Mouse (Mus musculus): ENCODE measurements around the gene Zdhhc24. TPM values are rescaled to one million over a fixed set of nuclear protein-coding genes. Genes with fewer than 3 reads are reported as not detected.

Gene Zdhhc24
- polyA plus RNA-seq (2015; fragmentation: Nextera tagmentation; extraction: Ambion mirVana) = 22.5 and 23.4 TPM in 2 replicates

- Histone ChIP-seq H3K36me3 (ENCODE audit: control insufficient read depth, insufficient read depth, low read length) (no peaks in the 10 kb centered on the region), H3K9ac (ENCODE audit: low read depth, low read length) (peak within 1 kb of the TSS; percentile 95), H3K27me3 (replicated peaks; ENCODE audit: control insufficient read depth, insufficient read depth, low read length) (no peaks in the 10 kb centered on the region; the same call in 1 of the 2 replicates), H3K9me3 (ENCODE audit: control insufficient read depth, low read length) (no peaks in the 10 kb centered on the region), H3K4me3 (ENCODE audit: low read length) (peak within 1 kb of the TSS; percentile 96), H3K4me2 (ENCODE audit: low read length) (peak within 1 kb of the TSS; percentile 88), H3K27ac (ENCODE audit: low read depth, low read length) (peak within 1 kb of the TSS; percentile 77), H3K4me1 (ENCODE audit: control insufficient read depth, insufficient read depth, low read depth, low read length) (peaks cover 15% of the 10 kb centered on the region)
- ATAC-seq = peak; percentile 98
- 1% methylated on average over 47 of the region's 52 CpGs for WGBS
Observed at GRCm38 (mm10) chr19:4878405-4879323, at the start of gene Zdhhc24. Zdhhc24 (plus strand) TSS chr19:4878668.

- peak; percentile 48; the same call in 1 of the 2 replicates for ATAC-seq
- 62% methylated on average over 7 of the region's 7 CpGs for WGBS
- H3K9me3 ChIP-seq (ENCODE audit: control insufficient read depth, low read length) = no peaks in the 10 kb centered on the region
- no peak overlapping the region for H3K27ac ChIP-seq (ENCODE audit: low read depth, low read length)
- H3K4me1 ChIP-seq (ENCODE audit: control insufficient read depth, insufficient read depth, low read depth, low read length) = no peaks in the 10 kb centered on the region
- no peak overlapping the region for H3K9ac ChIP-seq (ENCODE audit: low read depth, low read length)
- no peaks in the 10 kb centered on the region for H3K27me3 ChIP-seq (replicated peaks; ENCODE audit: control insufficient read depth, insufficient read depth, low read length)
- H3K4me3 ChIP-seq (ENCODE audit: low read length) = no peak overlapping the region
- no peak overlapping the region for H3K4me2 ChIP-seq (ENCODE audit: low read length)
- 0 out of 2 replicates have a peak, but pooled peaks cover 3% of the 10 kb centered on the region for H3K36me3 ChIP-seq (ENCODE audit: control insufficient read depth, insufficient read depth, low read length)
Observed at GRCm38 (mm10) chr19:4829156-4829555, 49.3 kb upstream of the Zdhhc24 start.

- H3K27me3 ChIP-seq (replicated peaks; ENCODE audit: control insufficient read depth, insufficient read depth, low read length) = no peaks in the 10 kb centered on the region
- H3K9ac ChIP-seq (ENCODE audit: low read depth, low read length) = no peak overlapping the region
- H3K4me2 ChIP-seq (ENCODE audit: low read length) = no peak overlapping the region
- H3K36me3 ChIP-seq (ENCODE audit: control insufficient read depth, insufficient read depth, low read length) = 0 out of 2 replicates have a peak, but pooled peaks cover 3% of the 10 kb centered on the region
- H3K27ac ChIP-seq (ENCODE audit: low read depth, low read length) = no peak overlapping the region
- H3K9me3 ChIP-seq (ENCODE audit: control insufficient read depth, low read length) = no peaks in the 10 kb centered on the region
- peaks cover 9% of the 10 kb centered on the region for H3K4me1 ChIP-seq (ENCODE audit: control insufficient read depth, insufficient read depth, low read depth, low read length)
- ATAC-seq = no peak
- WGBS = 92% methylated on average over 8 of the region's 8 CpGs
- no peak overlapping the region for H3K4me3 ChIP-seq (ENCODE audit: low read length)
Observed at GRCm38 (mm10) chr19:4833977-4834376, 44.5 kb upstream of the Zdhhc24 start.

GRCm38 (mm10) chr19:4836096-4836495 lies 42.4 kb upstream of the Zdhhc24 start:
- H3K9me3 ChIP-seq (ENCODE audit: control insufficient read depth, low read length) = no peaks in the 10 kb centered on the region
- H3K9ac ChIP-seq (ENCODE audit: low read depth, low read length) = no peak overlapping the region
- H3K4me2 ChIP-seq (ENCODE audit: low read length) = no peak overlapping the region
- 0 out of 2 replicates have a peak, but pooled peaks cover 3% of the 10 kb centered on the region for H3K36me3 ChIP-seq (ENCODE audit: control insufficient read depth, insufficient read depth, low read length)
- H3K27me3 ChIP-seq (replicated peaks; ENCODE audit: control insufficient read depth, insufficient read depth, low read length) = peaks cover 8% of the 10 kb centered on the region
- WGBS = 73% methylated on average over 2 of the region's 2 CpGs
- peaks cover 14% of the 10 kb centered on the region for H3K4me1 ChIP-seq (ENCODE audit: control insufficient read depth, insufficient read depth, low read depth, low read length)
- ATAC-seq = no peak
- H3K4me3 ChIP-seq (ENCODE audit: low read length) = no peak overlapping the region
- H3K27ac ChIP-seq (ENCODE audit: low read depth, low read length) = no peak overlapping the region

DNA sequence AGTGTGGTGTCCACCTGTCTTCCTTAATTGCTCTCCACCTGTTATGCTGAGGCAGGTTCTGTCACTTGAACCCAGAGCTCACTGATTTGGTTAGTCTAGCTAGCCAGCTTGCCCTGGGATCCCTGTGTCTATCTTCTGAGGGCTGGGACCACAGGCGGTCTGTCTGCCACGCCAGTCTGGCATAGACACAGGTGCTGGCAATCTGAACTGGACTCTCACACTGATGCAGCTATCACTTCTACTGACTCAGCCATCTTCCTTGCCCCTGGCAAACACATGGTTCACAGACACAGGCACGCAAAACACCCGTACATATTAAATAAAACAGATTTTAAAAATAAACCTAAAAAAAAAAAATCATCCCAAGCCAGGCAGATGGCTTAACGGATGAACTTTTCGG lies 41.4 kb upstream of the Zdhhc24 start:
- Histone ChIP-seq H3K9me3 (ENCODE audit: control insufficient read depth, low read length) (no peaks in the 10 kb centered on the region), H3K9ac (ENCODE audit: low read depth, low read length) (no peak overlapping the region), H3K4me2 (ENCODE audit: low read length) (no peak overlapping the region), H3K27me3 (replicated peaks; ENCODE audit: control insufficient read depth, insufficient read depth, low read length) (peaks cover 17% of the 10 kb centered on the region), H3K4me1 (ENCODE audit: control insufficient read depth, insufficient read depth, low read depth, low read length) (peaks cover 14% of the 10 kb centered on the region), H3K36me3 (ENCODE audit: control insufficient read depth, insufficient read depth, low read length) (0 out of 2 replicates have a peak, but pooled peaks cover 3% of the 10 kb centered on the region), H3K27ac (ENCODE audit: low read depth, low read length) (no peak overlapping the region), H3K4me3 (ENCODE audit: low read length) (no peak overlapping the region)
- 95% methylated on average over 6 of the region's 6 CpGs for WGBS
- ATAC-seq = no peak

GRCm38 (mm10) chr19:4838526-4839140 lies 39.8 kb upstream of the Zdhhc24 start:
- Histone ChIP-seq H3K27ac (ENCODE audit: low read depth, low read length) (0 out of 2 replicates have a peak overlapping the region, but pooled peaks have one; percentile 24), H3K9ac (ENCODE audit: low read depth, low read length) (peak overlapping the region; percentile 68), H3K4me1 (ENCODE audit: control insufficient read depth, insufficient read depth, low read depth, low read length) (peaks cover 14% of the 10 kb centered on the region), H3K4me3 (ENCODE audit: low read length) (peak overlapping the region; percentile 69), H3K9me3 (ENCODE audit: control insufficient read depth, low read length) (no peaks in the 10 kb centered on the region), H3K36me3 (ENCODE audit: control insufficient read depth, insufficient read depth, low read length) (no peaks in the 10 kb centered on the region), H3K27me3 (replicated peaks; ENCODE audit: control insufficient read depth, insufficient read depth, low read length) (peaks cover 19% of the 10 kb centered on the region), H3K4me2 (ENCODE audit: low read length) (peak overlapping the region; percentile 99)
- WGBS = 35% methylated on average over 10 of the region's 10 CpGs
- ATAC-seq = no peak; the same call in 1 of the 2 replicates

- H3K9ac ChIP-seq (ENCODE audit: low read depth, low read length) = peak within 1 kb of the TSS; percentile 68
- peaks cover 14% of the 10 kb centered on the region for H3K4me1 ChIP-seq (ENCODE audit: control insufficient read depth, insufficient read depth, low read depth, low read length)
- no peaks in the 10 kb centered on the region for H3K9me3 ChIP-seq (ENCODE audit: control insufficient read depth, low read length)
- 0 out of 2 replicates have a peak within 1 kb of the TSS, but pooled peaks have one; percentile 24 for H3K27ac ChIP-seq (ENCODE audit: low read depth, low read length)
- peak within 1 kb of the TSS; percentile 99 for H3K4me2 ChIP-seq (ENCODE audit: low read length)
- no peaks in the 10 kb centered on the region for H3K36me3 ChIP-seq (ENCODE audit: control insufficient read depth, insufficient read depth, low read length)
- H3K27me3 ChIP-seq (replicated peaks; ENCODE audit: control insufficient read depth, insufficient read depth, low read length) = peaks cover 19% of the 10 kb centered on the region
- peak within 1 kb of the TSS; percentile 69 for H3K4me3 ChIP-seq (ENCODE audit: low read length)
- WGBS = 0% methylated on average over 25 of the region's 25 CpGs
- peak; percentile 99 for ATAC-seq
Observed at GRCm38 (mm10) chr19:4839149-4839548, 39.3 kb upstream of the Zdhhc24 start, which contains the start of the genes Ccs and Ccdc87. Ccs (minus strand) TSS chr19:4839332. Ccdc87 (plus strand) TSS chr19:4839366.

- no peak overlapping the region for H3K4me2 ChIP-seq (ENCODE audit: low read length)
- ATAC-seq = no peak
- no peak overlapping the region for H3K4me3 ChIP-seq (ENCODE audit: low read length)
- no peak overlapping the region for H3K9ac ChIP-seq (ENCODE audit: low read depth, low read length)
- H3K27ac ChIP-seq (ENCODE audit: low read depth, low read length) = no peak overlapping the region
- no peaks in the 10 kb centered on the region for H3K9me3 ChIP-seq (ENCODE audit: control insufficient read depth, low read length)
- H3K4me1 ChIP-seq (ENCODE audit: control insufficient read depth, insufficient read depth, low read depth, low read length) = peaks cover 14% of the 10 kb centered on the region
- H3K36me3 ChIP-seq (ENCODE audit: control insufficient read depth, insufficient read depth, low read length) = no peaks in the 10 kb centered on the region
- H3K27me3 ChIP-seq (replicated peaks; ENCODE audit: control insufficient read depth, insufficient read depth, low read length) = peaks cover 20% of the 10 kb centered on the region
- WGBS = 85% methylated on average over 9 of the region's 9 CpGs
Observed at GRCm38 (mm10) chr19:4840848-4841247, 37.6 kb upstream of the Zdhhc24 start.

DNA sequence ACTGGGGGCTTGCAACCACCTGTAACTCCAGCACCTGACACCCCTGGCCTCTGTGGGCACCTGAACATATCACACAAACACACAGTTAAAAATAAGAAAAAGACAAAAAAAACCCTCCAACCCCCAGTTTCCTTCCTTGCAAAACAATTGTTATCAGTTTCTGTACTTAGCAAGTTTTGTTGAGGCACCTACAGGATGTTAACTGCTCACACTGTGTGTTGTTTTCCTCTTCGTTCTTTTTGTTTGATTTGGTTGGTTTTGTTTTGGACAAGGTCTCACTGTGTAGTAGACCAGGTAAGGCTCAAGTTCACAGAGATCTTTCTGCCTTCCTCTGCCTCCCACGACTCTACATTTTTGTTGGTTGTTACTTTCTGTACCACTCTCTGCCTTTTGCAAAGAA lies 35.9 kb upstream of the Zdhhc24 start:
- H3K36me3 ChIP-seq (ENCODE audit: control insufficient read depth, insufficient read depth, low read length) = no peaks in the 10 kb centered on the region
- no peak overlapping the region for H3K4me2 ChIP-seq (ENCODE audit: low read length)
- H3K4me1 ChIP-seq (ENCODE audit: control insufficient read depth, insufficient read depth, low read depth, low read length) = peaks cover 14% of the 10 kb centered on the region
- H3K9me3 ChIP-seq (ENCODE audit: control insufficient read depth, low read length) = no peaks in the 10 kb centered on the region
- ATAC-seq = no peak
- WGBS = 70% methylated on average over 2 of the region's 2 CpGs
- H3K4me3 ChIP-seq (ENCODE audit: low read length) = no peak overlapping the region
- H3K9ac ChIP-seq (ENCODE audit: low read depth, low read length) = no peak overlapping the region
- peaks cover 21% of the 10 kb centered on the region for H3K27me3 ChIP-seq (replicated peaks; ENCODE audit: control insufficient read depth, insufficient read depth, low read length)
- H3K27ac ChIP-seq (ENCODE audit: low read depth, low read length) = no peak overlapping the region

Data from hindbrain, embryonic 16.5 days (tissue).